Mouse (Mus musculus) cerebellum, adult 2 months (tissue): ENCODE measurements around the gene Atp1a4.

Source experiments
- CTCF ChIP-seq: fragments of 200-500 bp; IDR thresholded peaks from 2 replicates; pipeline ENCODE4 v1.5.1; 2011; ENCODE audit warnings: low read depth, mild to moderate bottlenecking, control low read depth, low read length, moderate library complexity, borderline replicate concordance; ENCODE audit not compliant: insufficient read depth
- POLR2A ChIP-seq: fragments of 200-500 bp; IDR thresholded peaks from 2 replicates; pipeline ENCODE4 v1.6.1; 2011; ENCODE audit warnings: low read length, control low read depth, borderline replicate concordance; ENCODE audit not compliant: insufficient read depth

DNA sequence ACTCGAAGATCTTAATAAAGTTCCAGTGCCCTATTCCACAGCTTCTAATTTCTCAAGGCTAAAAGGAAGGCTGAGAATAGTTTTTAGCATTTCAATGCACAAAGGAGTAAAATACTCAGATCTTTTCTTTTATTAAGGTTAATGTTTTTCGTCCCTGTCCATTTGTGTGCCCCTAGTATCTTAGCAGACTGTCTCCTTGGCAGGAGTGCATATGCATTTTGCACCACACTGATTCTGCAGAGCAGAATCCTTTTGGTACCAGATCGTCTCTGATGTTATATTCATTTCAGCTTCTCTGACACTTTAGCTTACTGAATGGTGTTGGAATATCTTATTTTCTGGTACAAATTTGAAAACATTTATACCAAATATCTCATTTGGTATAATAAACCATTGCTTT is 76.4 kb downstream of the Atp1a4 start:
- TF ChIP-seq CTCF (no peak), POLR2A (no peak)
